Mouse (Mus musculus): Measurements from ENCODE around the gene Sdccag8.

Gene Sdccag8

DNA sequence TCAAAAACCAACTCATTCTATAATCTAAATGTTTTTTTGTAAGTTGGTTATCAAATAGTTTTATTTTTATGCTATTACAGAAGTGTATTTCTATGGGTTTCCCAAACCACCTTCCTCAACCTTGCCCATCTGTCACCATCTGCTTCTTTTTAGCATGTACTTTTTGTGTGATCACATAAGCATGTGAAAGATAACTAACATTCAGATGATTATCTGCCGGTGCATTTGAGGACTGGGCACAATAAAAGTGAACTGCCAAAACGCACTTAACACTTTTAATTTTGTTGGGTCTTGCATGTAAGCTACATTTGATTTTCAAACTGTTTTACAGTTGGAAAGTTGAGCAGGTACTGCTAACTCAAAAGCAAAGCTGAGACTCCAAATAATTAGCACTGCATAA lies 240.4 kb downstream of the Sdccag8 start:
- no peak for DNase-seq (ENCODE audit: low spot score in 2 of 2)

GRCm38 (mm10) chr1:177061761-177062160 lies 247.3 kb downstream of the Sdccag8 start:
- DNase-seq (ENCODE audit: low spot score in 2 of 2): no peak

DNA sequence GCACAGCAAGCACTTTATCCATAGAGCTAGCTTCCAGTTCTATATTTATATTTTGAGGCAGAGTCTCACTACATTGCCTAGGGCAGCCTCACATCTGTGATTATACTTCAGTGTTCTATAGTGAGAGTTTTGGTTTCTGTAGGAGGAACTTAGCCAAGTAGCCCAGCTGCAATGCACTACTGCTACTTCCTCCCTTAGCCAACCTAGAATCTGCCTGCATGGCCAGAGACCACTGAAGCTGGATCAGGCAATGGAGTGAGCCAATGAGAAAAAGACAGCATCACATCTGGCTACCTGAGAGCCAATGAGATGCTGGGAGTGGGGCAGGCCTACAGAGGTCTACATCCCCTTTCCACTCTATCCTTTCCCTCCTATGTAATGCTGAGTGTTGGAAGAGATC lies 251.3 kb downstream of the Sdccag8 start:
- no peak for DNase-seq (ENCODE audit: low spot score in 2 of 2)

DNA sequence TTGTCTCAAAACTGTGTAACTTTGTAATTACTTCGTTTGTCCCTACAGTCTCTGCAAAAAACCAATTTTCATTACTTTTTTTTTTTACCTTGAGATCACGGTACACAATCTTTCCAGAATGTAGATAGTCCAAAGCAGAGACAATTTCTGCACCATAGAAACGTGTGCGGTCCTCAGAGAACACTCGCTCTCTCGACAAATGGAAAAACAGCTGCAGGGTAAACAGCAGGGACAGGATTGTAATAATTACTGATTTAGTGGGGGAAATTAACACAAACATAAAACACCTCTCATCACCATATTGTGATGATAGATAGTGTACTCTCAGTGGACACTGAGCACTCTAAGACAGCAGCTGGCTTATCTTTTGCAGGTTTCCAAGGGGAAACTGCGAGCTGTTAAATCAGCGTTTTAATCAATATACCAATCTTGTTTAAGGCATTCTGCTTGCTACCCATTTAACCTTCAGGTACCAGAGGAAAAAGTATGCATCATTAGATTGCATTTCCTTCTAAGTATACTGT lies 252.7 kb downstream of the Sdccag8 start:
- no peak for DNase-seq (ENCODE audit: low spot score in 2 of 2)

DNA sequence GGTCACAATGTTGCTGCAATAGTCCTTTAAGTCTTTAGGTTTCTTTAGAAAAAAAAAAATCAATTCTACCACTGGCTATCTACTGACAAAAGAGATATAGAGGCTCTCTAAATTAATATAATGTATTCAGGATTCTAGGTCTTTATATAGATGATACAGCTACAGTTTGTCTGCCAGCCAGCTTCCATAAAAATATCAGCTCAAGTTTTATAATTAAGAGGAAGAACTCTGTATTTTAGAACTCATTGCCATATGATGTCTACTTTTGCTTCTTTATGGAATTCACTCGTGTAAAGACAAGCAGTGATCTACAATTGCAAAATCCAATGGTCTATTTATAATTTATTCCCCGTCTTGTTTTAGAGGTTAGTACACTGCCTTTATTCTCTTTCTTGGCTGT lies 254.7 kb downstream of the Sdccag8 start:
- DNase-seq (ENCODE audit: low spot score in 2 of 2): no peak

Data from natural killer cell, adult 2 months (primary cell).